Mouse (Mus musculus) neural tube, embryonic 14.5 days (tissue): Measurements from ENCODE around the gene Mmel1. TPM values are rescaled to one million over a fixed set of nuclear protein-coding genes. Genes with fewer than 3 reads are reported as not detected.

ENCODE experiments used
- ATAC-seq: fragments of 200-750 bp; cut with Nextera tagmentation; 2 replicates; pipeline ENCODE4 v1.8.0; 2017; ENCODE audit warnings: low read depth, mild to moderate bottlenecking, moderate TSS enrichment, moderate library complexity
- H3K27ac ChIP-seq: fragments of 300-500 bp; sonication (generic); 2 replicates; pipeline ENCODE4 v1.5.1; 2014; ENCODE audit warnings: low read depth, mild to moderate bottlenecking, control low read depth, low read length, moderate library complexity, mixed read lengths
- H3K27me3 ChIP-seq: fragments of 300-500 bp; sonication (generic); 2 replicates; pipeline ENCODE4 v1.6.1; 2014; ENCODE audit warnings: low read length; ENCODE audit not compliant: control insufficient read depth, insufficient read depth
- H3K36me3 ChIP-seq: fragments of 300-500 bp; sonication (generic); 2 replicates; pipeline ENCODE4 v1.6.1; 2014; ENCODE audit warnings: low read length, mixed read lengths; ENCODE audit not compliant: control insufficient read depth, insufficient read depth
- H3K4me1 ChIP-seq: fragments of 300-500 bp; sonication (generic); 2 replicates; pipeline ENCODE4 v1.6.1; 2014; ENCODE audit warnings: low read length; ENCODE audit not compliant: control insufficient read depth, insufficient read depth
- H3K4me2 ChIP-seq: fragments of 300-500 bp; sonication (generic); 2 replicates; pipeline ENCODE4 v1.6.1; 2014; ENCODE audit warnings: mild to moderate bottlenecking, low read depth, low read length, control low read depth
- H3K4me3 ChIP-seq: fragments of 300-500 bp; sonication (generic); 2 replicates; pipeline ENCODE4 v1.5.1; 2014; ENCODE audit warnings: low read depth, low read length, control low read depth, mixed read lengths
- H3K9ac ChIP-seq: fragments of 300-500 bp; sonication (generic); replicated peaks from 2 replicates; pipeline ENCODE4 v1.6.1; 2014; ENCODE audit warnings: low read depth, mild to moderate bottlenecking, control low read depth, low read length, mixed read lengths
- H3K9me3 ChIP-seq: fragments of 300-500 bp; sonication (generic); 2 replicates; pipeline ENCODE4 v1.6.1; 2016; ENCODE audit warnings: low read length; ENCODE audit not compliant: control insufficient read depth
- WGBS: fragments of 180-500 bp; shearing (Covaris S2); extraction: QIAGEN DNeasy Blood & Tissue Kit; methylation state at CpG from one replicate; pipeline ENCODE4 v1.1.7; 2014; 5-methylcytosine and 5-hydroxymethylcytosine counted together
- polyA plus RNA-seq: library from polyadenylated mRNA; unstranded; fragments of >200 nt; fragmentation: Nextera tagmentation; extraction: Ambion mirVana; gene quantifications from 2 replicates; pipeline ENCODE4 v1.2.1, GENCODE M21; 2014

Gene Mmel1
- polyA plus RNA-seq, 1 experiment from 2014 or later = 0.50 TPM

- H3K27me3 ChIP-seq = no peaks in the 10 kb centered on the region
- H3K36me3 ChIP-seq = no peaks in the 10 kb centered on the region
- WGBS = 79% methylated on average over 7 of the region's 7 CpGs
- no peak overlapping the region for H3K27ac ChIP-seq
- no peak overlapping the region for H3K9ac ChIP-seq
- no peak overlapping the region for H3K4me3 ChIP-seq
- ATAC-seq = no peak
- H3K4me1 ChIP-seq = no peaks in the 10 kb centered on the region
- no peaks in the 10 kb centered on the region for H3K9me3 ChIP-seq
- H3K4me2 ChIP-seq = no peak overlapping the region
Observed at GRCm38 (mm10) chr4:154935788-154936187, 66.4 kb downstream of the Mmel1 start.

GRCm38 (mm10) chr4:154936542-154937255 lies 67.3 kb downstream of the Mmel1 start:
- Histone ChIP-seq H3K27me3 (no peaks in the 10 kb centered on the region), H3K4me1 (no peaks in the 10 kb centered on the region), H3K36me3 (no peaks in the 10 kb centered on the region), H3K27ac (no peak overlapping the region), H3K4me2 (no peak overlapping the region), H3K9ac (no peak overlapping the region), H3K9me3 (no peaks in the 10 kb centered on the region), H3K4me3 (no peak overlapping the region)
- no peak for ATAC-seq
- 64% methylated on average over 8 of the region's 8 CpGs for WGBS

GRCm38 (mm10) chr4:154937746-154938145 lies 68.4 kb downstream of the Mmel1 start:
- H3K36me3 ChIP-seq = no peaks in the 10 kb centered on the region
- ATAC-seq = no peak
- no peaks in the 10 kb centered on the region for H3K4me1 ChIP-seq
- H3K27ac ChIP-seq = no peak overlapping the region
- no peaks in the 10 kb centered on the region for H3K9me3 ChIP-seq
- WGBS = 88% methylated on average over 1 of the region's 1 CpGs
- H3K4me3 ChIP-seq = no peak overlapping the region
- H3K4me2 ChIP-seq = no peak overlapping the region
- no peaks in the 10 kb centered on the region for H3K27me3 ChIP-seq
- no peak overlapping the region for H3K9ac ChIP-seq

- ATAC-seq = no peak
- Histone ChIP-seq H3K9ac (no peak overlapping the region), H3K4me1 (no peaks in the 10 kb centered on the region), H3K36me3 (no peaks in the 10 kb centered on the region), H3K27ac (no peak overlapping the region), H3K4me3 (no peak overlapping the region), H3K27me3 (no peaks in the 10 kb centered on the region), H3K4me2 (no peak overlapping the region), H3K9me3 (no peaks in the 10 kb centered on the region)
- WGBS = 88% methylated on average over 2 of the region's 2 CpGs
Observed at GRCm38 (mm10) chr4:154940156-154940555, 70.8 kb downstream of the Mmel1 start.

- Histone ChIP-seq H3K4me3 (no peak overlapping the region), H3K4me1 (peaks cover 3% of the 10 kb centered on the region; the same call in 1 of the 2 replicates)
Observed at GRCm38 (mm10) chr4:154941831-154942230, 72.4 kb downstream of the Mmel1 start.

GRCm38 (mm10) chr4:154942632-154943322 lies 73.4 kb downstream of the Mmel1 start:
- no peak overlapping the region for H3K9ac ChIP-seq
- ATAC-seq = no peak
- H3K4me3 ChIP-seq = no peak overlapping the region
- peaks cover 3% of the 10 kb centered on the region; the same call in 1 of the 2 replicates for H3K4me1 ChIP-seq
- no peaks in the 10 kb centered on the region for H3K36me3 ChIP-seq
- H3K4me2 ChIP-seq = no peak overlapping the region
- WGBS = 86% methylated on average over 10 of the region's 10 CpGs
- no peaks in the 10 kb centered on the region for H3K27me3 ChIP-seq
- H3K27ac ChIP-seq = no peak overlapping the region
- H3K9me3 ChIP-seq = no peaks in the 10 kb centered on the region

More at GRCm38 (mm10) chr4:154941831-154942230, 72.4 kb downstream of the Mmel1 start:
- Histone ChIP-seq H3K36me3 (no peaks in the 10 kb centered on the region), H3K9ac (no peak overlapping the region), H3K27me3 (no peaks in the 10 kb centered on the region), H3K27ac (no peak overlapping the region), H3K4me2 (no peak overlapping the region), H3K9me3 (no peaks in the 10 kb centered on the region)
- whole genome bisulfite sequencing = 97% methylated on average over 5 of the region's 5 CpGs
- ATAC-seq = no peak

- H3K27ac ChIP-seq = no peak overlapping the region
- no peak overlapping the region for H3K4me3 ChIP-seq
- H3K9ac ChIP-seq = no peak overlapping the region
- no peaks in the 10 kb centered on the region for H3K27me3 ChIP-seq
- ATAC-seq = no peak
- no peak overlapping the region for H3K4me2 ChIP-seq
- H3K36me3 ChIP-seq = no peaks in the 10 kb centered on the region
- 95% methylated on average over 6 of the region's 6 CpGs for WGBS
- peaks cover 3% of the 10 kb centered on the region; the same call in 1 of the 2 replicates for H3K4me1 ChIP-seq
- no peaks in the 10 kb centered on the region for H3K9me3 ChIP-seq
Observed at GRCm38 (mm10) chr4:154943323-154944039, 74.1 kb downstream of the Mmel1 start.

GRCm38 (mm10) chr4:154944121-154944590 lies 74.8 kb downstream of the Mmel1 start:
- Histone ChIP-seq H3K27me3 (no peaks in the 10 kb centered on the region), H3K4me2 (no peak overlapping the region), H3K4me3 (no peak overlapping the region), H3K27ac (no peak overlapping the region), H3K9ac (no peak overlapping the region), H3K36me3 (no peaks in the 10 kb centered on the region), H3K9me3 (no peaks in the 10 kb centered on the region), H3K4me1 (peaks cover 3% of the 10 kb centered on the region; the same call in 1 of the 2 replicates)
- ATAC-seq = peak; percentile 58; the same call in 1 of the 2 replicates
- 24% methylated on average over 2 of the region's 2 CpGs for WGBS
